7 mouse cellular contexts compared by ENCODE assay signal in the genomic region with DNA sequence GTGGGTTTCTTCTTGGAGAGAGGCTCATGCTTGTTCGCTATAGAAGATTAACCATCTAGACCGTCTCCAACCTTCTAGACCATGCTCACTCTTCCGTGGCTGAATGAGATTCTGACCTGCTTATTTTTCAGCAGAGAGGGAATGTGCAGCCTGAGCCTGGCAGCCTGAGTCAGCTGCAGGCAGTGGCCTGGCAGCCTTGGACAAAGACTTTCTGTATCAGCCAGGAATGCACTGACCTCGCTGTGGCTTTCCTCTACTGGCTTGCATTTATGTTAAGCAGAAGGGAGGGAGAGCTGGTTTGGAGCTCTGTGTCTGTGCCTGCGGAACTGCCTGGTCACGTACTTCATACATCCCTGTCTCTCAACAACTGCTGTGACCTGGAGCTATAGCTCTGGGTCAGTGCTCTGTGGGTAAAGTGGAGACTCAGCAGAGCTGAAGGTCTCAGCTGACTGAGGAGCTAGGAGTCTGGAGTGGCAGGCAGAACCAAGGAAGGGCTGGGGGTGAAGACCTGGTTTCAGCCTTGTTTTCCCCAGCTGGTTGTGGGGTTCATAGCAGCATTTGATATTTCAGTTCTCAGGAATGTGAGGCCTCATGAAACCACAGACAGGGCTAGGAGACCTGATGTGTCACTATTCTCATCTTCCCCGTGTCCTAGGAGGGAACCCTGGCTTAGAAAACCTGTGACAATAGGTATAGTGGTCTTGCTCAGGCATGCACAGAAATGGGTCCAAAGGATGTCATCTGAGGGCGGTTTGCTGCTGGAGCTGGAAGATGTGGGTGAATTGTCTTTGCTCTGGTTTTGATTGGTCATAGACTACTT.
DNase-seq lines count a peak whose midpoint lies in the region; ATAC-seq lines count a peak whose summit lies in the region.

No protein-coding gene starts in this region.

- peak; percentile 23 for DNase-seq in right cerebral cortex, adult 18-20 months
- no peak for DNase-seq in right cerebral cortex, postnatal 25 days
- peak; percentile 73 for DNase-seq in embryo, embryonic 10.5 days (ENCODE audit: low spot score)
- DNase-seq in yolk sac, embryonic 10.5 days (ENCODE audit: low spot score), result peak; percentile 66
- no peak for DNase-seq in left cerebral cortex, postnatal 36 days (ENCODE audit: low spot score in 2 of 2)

- intact Hi-C loops in left cerebral cortex, postnatal 36 days (cut with DNase I), result no loop called here

- peaks cover 13% of the 10 kb centered on the region for H3K4me1 ChIP-seq in hindbrain, embryonic 15.5 days (replicated peaks)
- no peaks in the 10 kb centered on the region for H3K4me1 ChIP-seq in liver, embryonic 16.5 days (ENCODE audit: control insufficient read depth, low read depth, low read length)

- H3K27me3 ChIP-seq in hindbrain, embryonic 15.5 days, result no peaks in the 10 kb centered on the region
- no peaks in the 10 kb centered on the region for H3K27me3 ChIP-seq in liver, embryonic 16.5 days (ENCODE audit: control insufficient read depth, insufficient read depth, low read depth, low read length)

- ATAC-seq in hindbrain, embryonic 15.5 days (ENCODE audit: low FRiP score, low read depth), result peak; percentile 76; the same call in 1 of the 2 replicates
- ATAC-seq in liver, embryonic 16.5 days (ENCODE audit: low read depth), result peak; percentile 60

- no peak overlapping the region for H3K9ac ChIP-seq in hindbrain, embryonic 15.5 days
- no peak overlapping the region for H3K9ac ChIP-seq in liver, embryonic 16.5 days (ENCODE audit: low read depth, low read length)

- no peaks in the 10 kb centered on the region for H3K9me3 ChIP-seq in hindbrain, embryonic 15.5 days
- H3K9me3 ChIP-seq in liver, embryonic 16.5 days (replicated peaks; ENCODE audit: control insufficient read depth, low read length), result no peaks in the 10 kb centered on the region

- H3K4me2 ChIP-seq in hindbrain, embryonic 15.5 days, result no peak overlapping the region
- no peak overlapping the region for H3K4me2 ChIP-seq in liver, embryonic 16.5 days (ENCODE audit: low read depth, low read length)

- WGBS in hindbrain, embryonic 15.5 days, result 38% methylated on average over 8 of the region's 8 CpGs
- 42% methylated on average over 8 of the region's 8 CpGs for WGBS in liver, embryonic 16.5 days (ENCODE audit: insufficient replicate concordance)

- H3K36me3 ChIP-seq in hindbrain, embryonic 15.5 days, result no peaks in the 10 kb centered on the region
- no peaks in the 10 kb centered on the region for H3K36me3 ChIP-seq in liver, embryonic 16.5 days (ENCODE audit: control insufficient read depth, insufficient read depth)

- H3K4me3 ChIP-seq in hindbrain, embryonic 15.5 days, result no peak overlapping the region
- no peak overlapping the region for H3K4me3 ChIP-seq in liver, embryonic 16.5 days (ENCODE audit: low read depth, low read length)

- peak overlapping the region; percentile 60 for H3K27ac ChIP-seq in hindbrain, embryonic 15.5 days (replicated peaks)
- H3K27ac ChIP-seq in liver, embryonic 16.5 days (ENCODE audit: low read length), result no peak overlapping the region

Comparison
In these comparisons a context has a peak if more than half of its experiments do, and no peak if none do; other contexts are left out.
1. DNase-seq: peak in right cerebral cortex, adult 18-20 months (single experiment), embryo, embryonic 10.5 days (single experiment) and yolk sac, embryonic 10.5 days (single experiment); none in right cerebral cortex, postnatal 25 days (single experiment) and left cerebral cortex, postnatal 36 days (0 of 2).